Mouse (Mus musculus) heart, postnatal 4 days (tissue): ENCODE measurements around the gene Smpd4. TPM values are rescaled to one million over a fixed set of nuclear protein-coding genes. Genes with fewer than 3 reads are reported as not detected.

Source experiments
- DNase-seq: peaks from one replicate; pipeline ENCODE4 v3.0.0; 2021
- total RNA-seq, 2 experiments: library from RNA; stranded (reverse); gene quantifications; 2 replicates each; pipeline ENCODE4 v1.2.3; 2021

Gene Smpd4
- total RNA-seq, 2 experiments from 2014 or later = 30.9 to 35.4 TPM

- no peak for DNase-seq
Observed at GRCm38 (mm10) chr16:17638036-17638628, 19.0 kb downstream of the Smpd4 start.

GRCm38 (mm10) chr16:17639081-17639480 lies 19.9 kb downstream of the Smpd4 start:
- no peak for DNase-seq

- no peak for DNase-seq
Observed at GRCm38 (mm10) chr16:17639951-17640350, 20.8 kb downstream of the Smpd4 start.

- DNase-seq = no peak
Observed at GRCm38 (mm10) chr16:17640706-17641105, 21.6 kb downstream of the Smpd4 start.

- no peak for DNase-seq
Observed at GRCm38 (mm10) chr16:17641301-17641700, 22.1 kb downstream of the Smpd4 start.

- no peak for DNase-seq
Observed at GRCm38 (mm10) chr16:17642311-17642710, 23.2 kb downstream of the Smpd4 start.

- DNase-seq = no peak
Observed at GRCm38 (mm10) chr16:17643437-17643990, 24.4 kb downstream of the Smpd4 start.

GRCm38 (mm10) chr16:17646310-17647114 lies 27.4 kb downstream of the Smpd4 start, which contains the start of gene Ccdc74a:
Gene Ccdc74a (plus strand): TSS chr16:17646470.
- peak; percentile 83 for DNase-seq

- DNase-seq = no peak
Observed at GRCm38 (mm10) chr16:17647156-17647555, 28.0 kb downstream of the Smpd4 start.

GRCm38 (mm10) chr16:17647566-17648340 lies 28.6 kb downstream of the Smpd4 start:
- DNase-seq = no peak

- DNase-seq = no peak
Observed at GRCm38 (mm10) chr16:17649925-17650605, 30.9 kb downstream of the Smpd4 start.

GRCm38 (mm10) chr16:17650711-17651110 lies 31.6 kb downstream of the Smpd4 start:
- no peak for DNase-seq

- DNase-seq = no peak
Observed at GRCm38 (mm10) chr16:17652607-17653006, 33.5 kb downstream of the Smpd4 start.

- DNase-seq = no peak
Observed at GRCm38 (mm10) chr16:17653601-17654000, 34.4 kb downstream of the Smpd4 start.

- DNase-seq = no peak
Observed at GRCm38 (mm10) chr16:17654188-17654795, 35.1 kb downstream of the Smpd4 start.

GRCm38 (mm10) chr16:17656212-17656871 lies 37.2 kb downstream of the Smpd4 start:
- DNase-seq = no peak

GRCm38 (mm10) chr16:17665568-17665967 lies 46.4 kb downstream of the Smpd4 start:
- no peak for DNase-seq

- no peak for DNase-seq
Observed at GRCm38 (mm10) chr16:17669886-17670285, 50.7 kb downstream of the Smpd4 start.
